Mouse (Mus musculus) midbrain, embryonic 15.5 days (tissue): ENCODE results near the gene Lrrn4. TPM values are rescaled to one million over a fixed set of nuclear protein-coding genes. Genes with fewer than 3 reads are reported as not detected.

ENCODE experiments used
- polyA plus RNA-seq: library from polyadenylated mRNA; unstranded; fragments of >200 nt; fragmentation: Nextera tagmentation; extraction: Ambion mirVana; gene quantifications from 2 replicates; pipeline ENCODE4 v1.2.1, GENCODE M21; 2015

Gene Lrrn4
- polyA plus RNA-seq, 1 experiment from 2014 or later: 0.40 TPM

Other genes starting within 250 kb of the Lrrn4 start
- gene Shld1, start 194.0 kb downstream of the Lrrn4 start, polyA plus RNA-seq: 21.4 and 21.8 TPM in 2 replicates
- gene Chgb, start 99.6 kb downstream of the Lrrn4 start, polyA plus RNA-seq: 87.9 and 97.5 TPM in 2 replicates
- 17.8 and 21.8 TPM in 2 replicates for gene Trmt6, start 64.8 kb downstream of the Lrrn4 start, polyA plus RNA-seq
- 5.2 and 5.5 TPM in 2 replicates for gene Mcm8, start 64.8 kb downstream of the Lrrn4 start, polyA plus RNA-seq
- gene Crls1, start 34.2 kb downstream of the Lrrn4 start, polyA plus RNA-seq: 14.7 and 18.0 TPM in 2 replicates
- gene Fermt1, start 65.0 kb upstream of the Lrrn4 start, polyA plus RNA-seq: not detected in 2 replicates